Mouse (Mus musculus) cerebellum, postnatal 10 days (tissue): Measurements from ENCODE around the gene Micall2.

ENCODE experiments used
- DNase-seq, 2 experiments: peaks; one replicate each; pipeline ENCODE4 v3.0.0; 2021; ENCODE audit warnings: mixed read lengths in 2 of 2

The Micall2 gene

DNA sequence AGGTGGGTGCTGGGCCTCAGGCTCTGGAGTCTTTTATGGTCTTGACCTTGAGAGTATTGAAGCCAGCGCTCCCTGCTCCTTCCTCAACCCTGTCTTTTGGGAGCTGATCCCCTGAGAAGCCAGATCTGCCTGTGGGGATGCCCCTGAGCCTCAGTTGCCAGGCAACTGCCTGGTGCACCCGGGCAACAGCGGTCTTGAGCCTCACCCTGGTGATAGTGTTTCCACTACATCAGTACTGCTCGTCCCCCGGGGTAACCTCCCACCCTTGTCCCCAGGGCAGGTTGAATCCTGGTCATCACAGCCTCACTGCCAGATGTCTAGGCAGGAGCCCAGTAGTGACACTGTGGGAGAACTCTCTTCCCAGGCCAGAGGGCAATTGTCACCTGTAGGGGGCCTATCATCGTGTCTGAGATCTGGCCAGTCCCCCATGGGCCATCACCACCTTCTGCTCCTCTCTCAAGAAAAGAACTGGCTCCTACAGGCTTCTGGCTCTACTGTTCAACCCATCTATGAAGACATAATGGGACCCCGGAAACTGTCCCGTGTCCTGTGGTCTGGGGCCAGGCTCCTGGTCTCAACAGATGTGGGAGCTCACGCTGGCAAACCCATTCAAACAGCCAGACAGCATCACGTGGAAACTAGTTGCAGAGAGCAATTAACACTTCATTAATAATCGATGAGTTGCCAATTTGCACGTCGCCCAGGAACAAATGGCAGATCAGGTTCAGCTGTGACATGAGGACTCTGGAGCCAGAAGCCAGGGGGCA is 61.0 kb downstream of the Micall2 start:
- no peak for DNase-seq

DNA sequence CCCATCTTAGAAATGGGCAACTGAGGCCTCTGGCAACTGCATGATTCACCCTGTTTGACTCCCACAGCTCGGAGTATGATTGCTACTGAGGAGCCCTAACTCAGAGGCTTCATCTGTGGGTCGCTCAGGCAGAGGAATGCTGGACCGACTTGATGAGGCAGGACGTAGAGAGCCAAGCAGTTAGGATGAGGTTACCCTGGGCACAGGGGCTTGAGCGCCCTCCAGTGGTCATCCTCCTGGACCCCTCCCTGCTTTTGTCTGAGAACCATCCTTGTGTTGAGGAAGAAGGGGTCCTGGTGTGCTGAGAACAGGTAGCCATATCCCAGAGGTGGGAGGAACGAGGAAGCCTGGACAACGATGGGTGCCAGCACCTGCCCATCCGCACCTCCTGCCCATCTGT is 66.8 kb downstream of the Micall2 start:
- peak; percentile 92 to 93 for DNase-seq

- DNase-seq, result peak; percentile 95 to 96
Observed at GRCm38 (mm10) chr5:139668494-139668893, 67.6 kb downstream of the Micall2 start.

- no peak for DNase-seq
Observed at GRCm38 (mm10) chr5:139666496-139666895, 69.6 kb downstream of the Micall2 start.

- peak in 1 of 2 experiments; percentile 52 for DNase-seq
Observed at GRCm38 (mm10) chr5:139665375-139665774, 70.8 kb downstream of the Micall2 start.

DNA sequence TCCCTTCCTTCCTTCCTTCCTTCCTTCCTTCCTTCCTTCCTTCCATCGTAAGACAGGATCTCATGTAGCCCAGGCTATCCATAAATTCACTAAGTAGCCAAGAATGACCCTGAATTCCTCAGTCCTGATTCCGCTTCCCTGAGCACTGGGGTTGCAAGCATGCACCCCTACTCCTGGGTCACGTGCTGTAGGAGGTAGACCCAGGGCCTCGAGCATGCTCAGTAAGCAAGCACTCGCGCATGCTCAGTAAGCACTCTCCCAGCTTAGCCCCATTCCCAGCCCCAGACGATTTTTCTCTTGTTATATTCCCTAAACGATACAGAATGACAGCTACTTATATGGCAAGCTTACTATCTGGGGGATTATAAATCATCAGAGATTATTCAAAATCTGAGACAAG is 74.4 kb downstream of the Micall2 start:
- no peak for DNase-seq

- peak; percentile 78 to 89 for DNase-seq
Observed at GRCm38 (mm10) chr5:139659307-139659706, 76.8 kb downstream of the Micall2 start.

DNA sequence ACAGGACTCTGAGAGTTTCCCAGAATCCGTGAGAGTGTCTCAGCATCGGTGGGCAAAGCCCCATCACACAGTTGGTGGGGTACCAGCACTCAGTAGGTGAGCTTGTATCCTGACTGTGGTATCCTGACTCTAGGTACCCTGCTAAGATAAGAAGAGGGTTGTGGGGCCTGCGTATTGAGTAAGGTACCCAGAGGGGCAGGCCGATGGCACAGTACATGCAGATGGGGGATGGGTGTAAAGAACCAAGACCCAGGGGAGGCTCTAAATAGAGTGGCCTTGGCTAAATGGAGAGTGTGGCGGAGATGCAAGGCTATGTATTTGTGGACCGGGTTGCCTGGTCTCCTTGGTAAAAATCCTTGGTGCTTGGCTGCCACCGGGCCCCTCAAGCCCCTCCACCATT is 77.3 kb downstream of the Micall2 start:
- DNase-seq, result no peak

- no peak for DNase-seq
Observed at GRCm38 (mm10) chr5:139657959-139658602, 78.1 kb downstream of the Micall2 start.
